In the genomic region with DNA sequence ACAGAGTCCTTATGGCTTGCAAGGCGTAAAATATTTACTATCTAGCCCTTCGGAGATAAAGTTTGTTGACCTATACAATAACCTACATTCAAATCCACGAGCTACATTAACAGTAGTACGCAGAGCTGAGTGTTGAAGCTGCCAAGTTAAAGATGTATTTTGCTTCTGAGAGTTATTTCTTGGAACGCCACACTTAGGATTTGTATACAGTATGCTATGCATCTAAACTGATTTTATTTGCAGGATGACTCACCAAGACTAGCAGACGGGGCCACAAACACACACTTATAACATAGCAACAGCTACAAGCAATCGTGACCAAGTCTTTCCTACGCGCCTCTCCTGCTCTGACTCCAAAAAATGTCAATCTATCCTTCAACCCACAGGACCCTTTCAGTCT, we compare ENCODE assay signal across 31 mouse cellular contexts. TPM values are rescaled to one million over a fixed set of nuclear protein-coding genes. Genes with fewer than 3 reads are reported as not detected.
DNase-seq lines count a peak whose midpoint lies in the region; ATAC-seq and TF ChIP-seq lines count a peak whose summit lies in the region.
"Had no signal": no experiment of that assay in that cellular context is flagged by ENCODE, and none has a peak within 500 bp of the region (broad histone marks: within the 10 kb centered on the region; RNA-seq: fewer than 3 reads in every experiment).

No protein-coding gene starts in this region.

- TF ChIP-seq POLR2A in kidney, adult 2 months (IDR thresholded peaks at IDR 0.05; ENCODE audit: low read depth, low read length) = no peak

- no peak for TF ChIP-seq CTCF in kidney, postnatal 0 days (IDR thresholded peaks at IDR 0.05; ENCODE audit: low read depth)
- TF ChIP-seq CTCF in kidney, adult 2 months (conservative IDR thresholded peaks at IDR 0.05; ENCODE audit: insufficient read depth, insufficient read length, low read depth, low read length) = no peak
- no peak for TF ChIP-seq CTCF in lung, postnatal 0 days (IDR thresholded peaks at IDR 0.05)

- 0 out of 2 replicates have a peak overlapping the region, but pooled peaks have one; percentile 1 for H3K27ac ChIP-seq in heart, embryonic 12.5 days (ENCODE audit: poor library complexity, severe bottlenecking)
- no peak overlapping the region for H3K27ac ChIP-seq in heart, embryonic 10.5 days
- no peak overlapping the region for H3K27ac ChIP-seq in kidney, postnatal 0 days
- no peak overlapping the region for H3K27ac ChIP-seq in kidney, adult 2 months (ENCODE audit: insufficient read depth, low read depth, low read length)
- H3K27ac ChIP-seq in lung, postnatal 0 days (ENCODE audit: low read length) = no peak overlapping the region
- H3K27ac ChIP-seq: hindbrain, embryonic 14.5 days; kidney, embryonic 15.5 days; midbrain, embryonic 10.5 days; stomach, embryonic 15.5 days had no signal

- DNase-seq in heart, embryonic 10.5 days (ENCODE audit: low spot score) = no peak
- peak; percentile 44 for DNase-seq in kidney, postnatal 0 days (ENCODE audit: low spot score)
- DNase-seq in kidney, adult 2 months = no peak
- DNase-seq in lung, postnatal 0 days (ENCODE audit: low spot score) = peak; percentile 45
- DNase-seq in lung, postnatal 36 days = no peak
- DNase-seq in right cerebral cortex, adult 18-20 months = no peak
- DNase-seq: adrenal gland, postnatal 36 days; B cell, adult 2 months; cerebellum, adult 11 months; cerebellum, adult 9-11 months; gastrocnemius, adult 2 months; heart, postnatal 14 days; kidney, postnatal 4 days; left cerebral cortex, postnatal 4 days; right cerebral cortex, postnatal 4 days; thymus, adult 2 months; thymus, postnatal 4 days had no signal

- no peaks in the 10 kb centered on the region for H3K9me3 ChIP-seq in heart, embryonic 12.5 days (replicated peaks)
- H3K9me3 ChIP-seq in heart, embryonic 10.5 days = no peaks in the 10 kb centered on the region
- no peaks in the 10 kb centered on the region for H3K9me3 ChIP-seq in kidney, postnatal 0 days (replicated peaks; ENCODE audit: low read length)
- no peaks in the 10 kb centered on the region for H3K9me3 ChIP-seq in lung, postnatal 0 days (ENCODE audit: low read length)
- H3K9me3 ChIP-seq: embryonic facial prominence, embryonic 15.5 days; kidney, embryonic 15.5 days; midbrain, embryonic 10.5 days; stomach, embryonic 15.5 days had no signal

- no peak overlapping the region for H3K4me2 ChIP-seq in heart, embryonic 12.5 days
- no peak overlapping the region for H3K4me2 ChIP-seq in kidney, postnatal 0 days (ENCODE audit: low read length)
- no peak overlapping the region for H3K4me2 ChIP-seq in lung, postnatal 0 days (replicated peaks; ENCODE audit: low read depth, low read length)
- H3K4me2 ChIP-seq: embryonic facial prominence, embryonic 15.5 days; hindbrain, embryonic 14.5 days; kidney, embryonic 15.5 days; stomach, embryonic 15.5 days had no signal

- peaks cover 84% of the 10 kb centered on the region for H3K4me1 ChIP-seq in heart, embryonic 12.5 days (replicated peaks)
- peaks cover 65% of the 10 kb centered on the region for H3K4me1 ChIP-seq in heart, embryonic 10.5 days
- peaks cover 13% of the 10 kb centered on the region for H3K4me1 ChIP-seq in kidney, postnatal 0 days (replicated peaks; ENCODE audit: insufficient read depth, low read length)
- peaks cover 19% of the 10 kb centered on the region for H3K4me1 ChIP-seq in kidney, adult 2 months (ENCODE audit: control insufficient read depth, insufficient read depth, low read length)
- peaks cover 13% of the 10 kb centered on the region for H3K4me1 ChIP-seq in lung, postnatal 0 days (ENCODE audit: insufficient read depth, low read depth, low read length)

- H3K9ac ChIP-seq in heart, embryonic 12.5 days = no peak overlapping the region
- no peak overlapping the region for H3K9ac ChIP-seq in kidney, postnatal 0 days (ENCODE audit: low read depth, low read length)
- no peak overlapping the region for H3K9ac ChIP-seq in lung, postnatal 0 days (replicated peaks; ENCODE audit: low read depth)
- H3K9ac ChIP-seq: embryonic facial prominence, embryonic 15.5 days; hindbrain, embryonic 14.5 days; kidney, embryonic 15.5 days; stomach, embryonic 15.5 days had no signal

- no peak for ATAC-seq in heart, embryonic 12.5 days (ENCODE audit: insufficient number of reproducible peaks, low FRiP score)
- no peak for ATAC-seq in kidney, postnatal 0 days (replicated peaks; ENCODE audit: low FRiP score, low read depth)
- ATAC-seq in lung, postnatal 0 days = peak; percentile 54; the same call in 1 of the 2 replicates
- ATAC-seq: inflammation-experienced regulatory T-cells, adult 6 months; Patski had no signal

- H3K36me3 ChIP-seq in heart, embryonic 12.5 days = no peaks in the 10 kb centered on the region
- no peaks in the 10 kb centered on the region for H3K36me3 ChIP-seq in heart, embryonic 10.5 days
- no peaks in the 10 kb centered on the region for H3K36me3 ChIP-seq in kidney, postnatal 0 days (ENCODE audit: insufficient read depth, low read length)
- no peaks in the 10 kb centered on the region for H3K36me3 ChIP-seq in kidney, adult 2 months (ENCODE audit: control insufficient read depth, insufficient read depth, low read length)
- H3K36me3 ChIP-seq in lung, postnatal 0 days (ENCODE audit: insufficient read depth, low read length) = no peaks in the 10 kb centered on the region
- H3K36me3 ChIP-seq: embryonic facial prominence, embryonic 15.5 days; G1E; kidney, embryonic 15.5 days; midbrain, embryonic 10.5 days; stomach, embryonic 15.5 days had no signal

- H3K27me3 ChIP-seq in heart, embryonic 12.5 days (replicated peaks) = no peaks in the 10 kb centered on the region
- no peaks in the 10 kb centered on the region for H3K27me3 ChIP-seq in heart, embryonic 10.5 days (ENCODE audit: insufficient read depth, poor library complexity, severe bottlenecking)
- H3K27me3 ChIP-seq in kidney, postnatal 0 days (ENCODE audit: insufficient read depth, low read length) = no peaks in the 10 kb centered on the region
- H3K27me3 ChIP-seq in kidney, adult 2 months (replicated peaks; ENCODE audit: control insufficient read depth, insufficient read depth, low read length) = no peaks in the 10 kb centered on the region
- H3K27me3 ChIP-seq in lung, postnatal 0 days (replicated peaks; ENCODE audit: insufficient read depth, low read length) = no peaks in the 10 kb centered on the region
- H3K27me3 ChIP-seq: CH12.LX; embryonic facial prominence, embryonic 15.5 days; kidney, embryonic 15.5 days; Patski; stomach, embryonic 15.5 days had no signal

- no peak for TF ChIP-seq EP300 in lung, postnatal 0 days (IDR thresholded peaks at IDR 0.05)

- WGBS in heart, embryonic 12.5 days = 39% methylated on average over 9 of the region's 9 CpGs
- 59% methylated on average over 9 of the region's 9 CpGs for WGBS in heart, embryonic 10.5 days
- 69% methylated on average over 9 of the region's 9 CpGs for WGBS in kidney, postnatal 0 days
- WGBS in kidney, adult 2 months = 93% methylated on average over 9 of the region's 9 CpGs
- WGBS in lung, postnatal 0 days = 52% methylated on average over 9 of the region's 9 CpGs

- no peak overlapping the region for H3K4me3 ChIP-seq in heart, embryonic 12.5 days
- no peak overlapping the region for H3K4me3 ChIP-seq in heart, embryonic 10.5 days
- H3K4me3 ChIP-seq in kidney, postnatal 0 days (replicated peaks; ENCODE audit: low read depth, low read length) = no peak overlapping the region
- no peak overlapping the region for H3K4me3 ChIP-seq in kidney, adult 2 months (ENCODE audit: insufficient read depth, low read depth, low read length)
- no peak overlapping the region for H3K4me3 ChIP-seq in lung, postnatal 0 days (ENCODE audit: low read depth, low read length)
- H3K4me3 ChIP-seq: embryonic facial prominence, embryonic 15.5 days; gastrocnemius, adult 2 months; kidney, embryonic 15.5 days; midbrain, embryonic 10.5 days; stomach, embryonic 15.5 days had no signal

RNA-seq across cellular contexts. Expression of gene Acvr1, which starts 46.2 kb away (rescaled TPM):
- polyA plus RNA-seq in heart, embryonic 12.5 days (2016; fragmentation: Nextera tagmentation; extraction: Ambion mirVana) = 11.6 and 12.0 TPM in 2 replicates
- polyA plus RNA-seq in heart, embryonic 10.5 days (2016; fragmentation: Nextera tagmentation; extraction: Ambion mirVana) = 9.4 and 11.1 TPM in 2 replicates
- polyA plus RNA-seq in kidney, postnatal 0 days (2015; fragmentation: Nextera tagmentation; extraction: Ambion mirVana) = 5.4 and 5.5 TPM in 2 replicates
- 5.6 and 6.3 TPM in 2 replicates for polyA plus RNA-seq in kidney, adult 2 months (2012; rRNA removed)
- 5.8 and 6.0 TPM in 2 replicates for polyA plus RNA-seq in lung, postnatal 0 days (2015; fragmentation: Nextera tagmentation; extraction: Ambion mirVana)
- polyA plus RNA-seq: G1E had no signal

RNA-seq across cellular contexts. Expression of gene Upp2, which starts 46.4 kb away (rescaled TPM):
- polyA plus RNA-seq in heart, embryonic 12.5 days (2016; fragmentation: Nextera tagmentation; extraction: Ambion mirVana) = 7.0 and 8.0 TPM in 2 replicates
- 5.8 and 8.2 TPM in 2 replicates for polyA plus RNA-seq in heart, embryonic 10.5 days (2016; fragmentation: Nextera tagmentation; extraction: Ambion mirVana)
- polyA plus RNA-seq in kidney, postnatal 0 days (2015; fragmentation: Nextera tagmentation; extraction: Ambion mirVana) = 9.6 and 10.4 TPM in 2 replicates
- polyA plus RNA-seq in kidney, adult 2 months (2012; rRNA removed) = 14.0 and 15.5 TPM in 2 replicates
- polyA plus RNA-seq in lung, postnatal 0 days (2015; fragmentation: Nextera tagmentation; extraction: Ambion mirVana) = 6.4 and 10.4 TPM in 2 replicates
- polyA plus RNA-seq: G1E had no signal

RNA-seq across cellular contexts. Expression of gene Gm17409, which starts 50.8 kb away (rescaled TPM):
- not detected in 2 replicates for polyA plus RNA-seq in heart, embryonic 12.5 days (2016; fragmentation: Nextera tagmentation; extraction: Ambion mirVana)
- not detected in 2 replicates for polyA plus RNA-seq in heart, embryonic 10.5 days (2016; fragmentation: Nextera tagmentation; extraction: Ambion mirVana)
- polyA plus RNA-seq in kidney, postnatal 0 days (2015; fragmentation: Nextera tagmentation; extraction: Ambion mirVana) = not detected in 2 replicates
- not detected in 2 replicates for polyA plus RNA-seq in kidney, adult 2 months (2012; rRNA removed)
- not detected in 2 replicates for polyA plus RNA-seq in lung, postnatal 0 days (2015; fragmentation: Nextera tagmentation; extraction: Ambion mirVana)
- polyA plus RNA-seq: embryonic facial prominence, embryonic 15.5 days; G1E; gonadal fat pad, adult 2 months; hindbrain, embryonic 14.5 days; inflammation-experienced regulatory T-cells, adult 6 months; kidney, embryonic 15.5 days; liver, adult 2 months; liver, embryonic 16.5 days; midbrain, embryonic 10.5 days; midbrain, postnatal 0 days; Patski; stomach, embryonic 15.5 days; thymus, adult 2 months had no signal

Comparison
In these comparisons a context has a peak if more than half of its experiments do, and no peak if none do; other contexts are left out.
1. DNase-seq: peak in kidney, postnatal 0 days (single experiment) and lung, postnatal 0 days (single experiment); none in heart, embryonic 10.5 days (single experiment), kidney, adult 2 months (single experiment), lung, postnatal 36 days (single experiment) and right cerebral cortex, adult 18-20 months (single experiment).